Mouse (Mus musculus): ENCODE data around the gene Cacnb4.

Cacnb4 gene

GRCm38 (mm10) chr2:52605321-52605720 is 71.3 kb downstream of the Cacnb4 start:
- DNase-seq (ENCODE audit: low read depth, low spot score): peak; percentile 45

- no peak for DNase-seq (ENCODE audit: low read depth, low spot score)
Measured at GRCm38 (mm10) chr2:52604651-52605020, 72.0 kb downstream of the Cacnb4 start.

- DNase-seq (ENCODE audit: low read depth, low spot score): no peak
Measured at GRCm38 (mm10) chr2:52603935-52604650, 72.5 kb downstream of the Cacnb4 start.

- DNase-seq (ENCODE audit: low read depth, low spot score): no peak
Measured at GRCm38 (mm10) chr2:52603421-52603820, 73.2 kb downstream of the Cacnb4 start.

- no peak for DNase-seq (ENCODE audit: low read depth, low spot score)
Measured at GRCm38 (mm10) chr2:52602921-52603320, 73.7 kb downstream of the Cacnb4 start.

GRCm38 (mm10) chr2:52602228-52602627 is 74.4 kb downstream of the Cacnb4 start:
- DNase-seq (ENCODE audit: low read depth, low spot score): no peak

- DNase-seq (ENCODE audit: low read depth, low spot score): no peak
Measured at GRCm38 (mm10) chr2:52597511-52597910, 79.1 kb downstream of the Cacnb4 start.

- DNase-seq (ENCODE audit: low read depth, low spot score): no peak
Measured at GRCm38 (mm10) chr2:52593814-52594213, 82.8 kb downstream of the Cacnb4 start.

GRCm38 (mm10) chr2:52593260-52593659 is 83.4 kb downstream of the Cacnb4 start:
- no peak for DNase-seq (ENCODE audit: low read depth, low spot score)

GRCm38 (mm10) chr2:52590970-52591347 is 85.7 kb downstream of the Cacnb4 start:
- DNase-seq (ENCODE audit: low read depth, low spot score): peak; percentile 79

- no peak for DNase-seq (ENCODE audit: low read depth, low spot score)
Measured at GRCm38 (mm10) chr2:52590340-52590969, 86.2 kb downstream of the Cacnb4 start.

GRCm38 (mm10) chr2:52589514-52589913 is 87.1 kb downstream of the Cacnb4 start:
- peak; percentile 30 for DNase-seq (ENCODE audit: low read depth, low spot score)

GRCm38 (mm10) chr2:52585384-52585783 is 91.2 kb downstream of the Cacnb4 start:
- DNase-seq (ENCODE audit: low read depth, low spot score): no peak

GRCm38 (mm10) chr2:52581132-52581781 is 95.4 kb downstream of the Cacnb4 start:
- no peak for DNase-seq (ENCODE audit: low read depth, low spot score)

- DNase-seq (ENCODE audit: low read depth, low spot score): no peak
Measured at GRCm38 (mm10) chr2:52580697-52581096, 95.9 kb downstream of the Cacnb4 start.

- no peak for DNase-seq (ENCODE audit: low read depth, low spot score)
Measured at GRCm38 (mm10) chr2:52578846-52579245, 97.8 kb downstream of the Cacnb4 start.

GRCm38 (mm10) chr2:52577700-52578099 is 98.9 kb downstream of the Cacnb4 start:
- no peak for DNase-seq (ENCODE audit: low read depth, low spot score)

GRCm38 (mm10) chr2:52576546-52576945 is 100.1 kb downstream of the Cacnb4 start:
- no peak for DNase-seq (ENCODE audit: low read depth, low spot score)

- no peak for DNase-seq (ENCODE audit: low read depth, low spot score)
Measured at GRCm38 (mm10) chr2:52575637-52576175, 100.9 kb downstream of the Cacnb4 start.

- DNase-seq (ENCODE audit: low read depth, low spot score): no peak
Measured at GRCm38 (mm10) chr2:52574929-52575328, 101.7 kb downstream of the Cacnb4 start.

- DNase-seq (ENCODE audit: low read depth, low spot score): no peak
Measured at GRCm38 (mm10) chr2:52572221-52572620, 104.4 kb downstream of the Cacnb4 start.

- peak; percentile 23 for DNase-seq (ENCODE audit: low read depth, low spot score)
Measured at GRCm38 (mm10) chr2:52571339-52571968, 105.2 kb downstream of the Cacnb4 start.
